Mouse (Mus musculus) liver, embryonic 11.5 days (tissue): ENCODE data around the gene Zfp583. TPM values are rescaled to one million over a fixed set of nuclear protein-coding genes. Genes with fewer than 3 reads are reported as not detected.
"Not testable (repeated sequence)": the region's sequence is repeated elsewhere in the genome, so short reads cannot be mapped to it uniquely, and the experiment has no call there.

Source experiments
- ATAC-seq: fragments of 200-750 bp; cut with Nextera tagmentation; replicated peaks from 2 replicates; pipeline ENCODE4 v1.8.0; 2017; ENCODE audit warnings: moderate number of reproducible peaks, mild to moderate bottlenecking, moderate TSS enrichment, moderate library complexity; ENCODE audit not compliant: low FRiP score
- DNase-seq: peaks from one replicate; pipeline ENCODE4 v3.0.0-alpha.2; 2017; ENCODE audit warnings: low spot score
- H3K27ac ChIP-seq: fragments of 300-500 bp; sonication (generic); 2 replicates; pipeline ENCODE4 v1.5.1; 2014; ENCODE audit warnings: mild to moderate bottlenecking, low read depth, low read length, control low read depth
- H3K27me3 ChIP-seq: fragments of 300-500 bp; sonication (generic); replicated peaks from 2 replicates; pipeline ENCODE4 v1.6.1; 2014; ENCODE audit warnings: low read length, mixed read lengths; ENCODE audit not compliant: control insufficient read depth, insufficient read depth
- H3K36me3 ChIP-seq: fragments of 300-500 bp; sonication (generic); 2 replicates; pipeline ENCODE4 v1.6.1; 2014; ENCODE audit warnings: mild to moderate bottlenecking, low read length, moderate library complexity, mixed read lengths; ENCODE audit not compliant: control insufficient read depth, insufficient read depth
- H3K4me1 ChIP-seq: fragments of 300-500 bp; sonication (generic); replicated peaks from 2 replicates; pipeline ENCODE4 v1.6.1; 2014; ENCODE audit warnings: low read length, mixed read lengths; ENCODE audit not compliant: control insufficient read depth, insufficient read depth
- H3K4me2 ChIP-seq: fragments of 300-500 bp; sonication (generic); 2 replicates; pipeline ENCODE4 v1.6.1; 2014; ENCODE audit warnings: mild to moderate bottlenecking, control low read depth, moderate library complexity
- H3K4me3 ChIP-seq: fragments of 300-500 bp; sonication (generic); 2 replicates; pipeline ENCODE4 v1.5.1; 2014; ENCODE audit warnings: low read depth, low read length, control low read depth
- H3K9ac ChIP-seq: fragments of 300-500 bp; sonication (generic); 2 replicates; pipeline ENCODE4 v1.6.1; 2014; ENCODE audit warnings: low read depth, low read length, control low read depth
- H3K9me3 ChIP-seq: fragments of 300-500 bp; sonication (generic); 2 replicates; pipeline ENCODE4 v1.6.1; 2016; ENCODE audit warnings: low read length, inconsistent platforms, mixed read lengths; ENCODE audit not compliant: control insufficient read depth
- WGBS: fragments of 180-500 bp; shearing (Covaris S2); extraction: QIAGEN DNeasy Blood & Tissue Kit; methylation state at CpG from one replicate; pipeline ENCODE4 v1.1.7; 2014; 5-methylcytosine and 5-hydroxymethylcytosine counted together
- polyA plus RNA-seq: library from polyadenylated mRNA; unstranded; fragments of >200 nt; fragmentation: Nextera tagmentation; extraction: Ambion mirVana; gene quantifications from 2 replicates; pipeline ENCODE4 v1.2.1, GENCODE M21; 2014

The Zfp583 gene
- polyA plus RNA-seq, 1 experiment from 2014 or later, result 3.8 TPM

GRCm38 (mm10) chr7:6330458-6331232, 440 bp downstream of the Zfp583 start:
- DNase-seq, result no peak
- Histone ChIP-seq H3K9ac (peak overlapping the region; percentile 88), H3K4me1 (peaks cover 6% of the 10 kb centered on the region; the same call in 1 of the 2 replicates), H3K36me3 (0 out of 2 replicates have a peak, but pooled peaks cover 2% of the 10 kb centered on the region), H3K27me3 (no peaks in the 10 kb centered on the region), H3K9me3 (no peaks in the 10 kb centered on the region), H3K4me3 (peak overlapping the region; percentile 70), H3K27ac (peak overlapping the region; percentile 69), H3K4me2 (peak overlapping the region; percentile 84)
- peak; percentile 76 for ATAC-seq
- 16% methylated on average over 23 of the region's 23 CpGs for WGBS

GRCm38 (mm10) chr7:6300796-6301195, 30.3 kb downstream of the Zfp583 start:
- ATAC-seq, H3K4me2 ChIP-seq, H3K4me1 ChIP-seq, H3K9ac ChIP-seq, DNase-seq, H3K27ac ChIP-seq, H3K9me3 ChIP-seq, H3K27me3 ChIP-seq, H3K36me3 ChIP-seq, H3K4me3 ChIP-seq: not testable (repeated sequence)
- 74% methylated on average over 11 of the region's 11 CpGs for WGBS

GRCm38 (mm10) chr7:6291121-6291520, 40.0 kb downstream of the Zfp583 start:
- ATAC-seq, H3K36me3 ChIP-seq, H3K9ac ChIP-seq, DNase-seq, H3K4me3 ChIP-seq, H3K27ac ChIP-seq, H3K27me3 ChIP-seq, H3K9me3 ChIP-seq, H3K4me2 ChIP-seq: not testable (repeated sequence)
- peaks cover 14% of the 10 kb centered on the region; the same call in 1 of the 2 replicates for H3K4me1 ChIP-seq
- 94% methylated on average over 5 of the region's 6 CpGs for WGBS

- Histone ChIP-seq H3K27ac (peak overlapping the region; percentile 73; the same call in 1 of the 2 replicates), H3K9me3 (no peaks in the 10 kb centered on the region), H3K27me3 (no peaks in the 10 kb centered on the region), H3K4me1 (peaks cover 22% of the 10 kb centered on the region), H3K36me3 (peaks cover 2% of the 10 kb centered on the region; the same call in 1 of the 2 replicates), H3K4me3 (peak overlapping the region; percentile 62), H3K4me2 (peak overlapping the region; percentile 83), H3K9ac (peak overlapping the region; percentile 71)
- WGBS, result 30% methylated on average over 14 of the region's 15 CpGs
- DNase-seq, result no peak
- peak; percentile 65 for ATAC-seq
Observed at GRCm38 (mm10) chr7:6286921-6287531, 44.1 kb downstream of the Zfp583 start.

GRCm38 (mm10) chr7:6285842-6286705, 45.0 kb downstream of the Zfp583 start, which contains the start of gene Zfp667:
Zfp667 (plus strand) TSS chr7:6286579.
- H3K4me1 ChIP-seq, result peaks cover 22% of the 10 kb centered on the region
- ATAC-seq (peak; percentile 85), DNase-seq (peak; percentile 97)
- WGBS, result 3% methylated on average over 50 of the region's 50 CpGs
- H3K27ac ChIP-seq, result peak within 1 kb of the TSS; percentile 73
- peaks cover 2% of the 10 kb centered on the region; the same call in 1 of the 2 replicates for H3K36me3 ChIP-seq
- no peaks in the 10 kb centered on the region for H3K9me3 ChIP-seq
- H3K4me3 ChIP-seq, result peak within 1 kb of the TSS; percentile 62
- no peaks in the 10 kb centered on the region for H3K27me3 ChIP-seq
- peak within 1 kb of the TSS; percentile 83 for H3K4me2 ChIP-seq
- H3K9ac ChIP-seq, result peak within 1 kb of the TSS; percentile 71

GRCm38 (mm10) chr7:6285366-6285765, 45.7 kb downstream of the Zfp583 start:
- Histone ChIP-seq H3K9me3 (no peaks in the 10 kb centered on the region), H3K9ac (peak overlapping the region; percentile 71; the same call in 1 of the 2 replicates), H3K27ac (peak overlapping the region; percentile 73; the same call in 1 of the 2 replicates), H3K4me1 (peaks cover 22% of the 10 kb centered on the region), H3K36me3 (peaks cover under 1% of the 10 kb centered on the region; the same call in 1 of the 2 replicates), H3K4me2 (peak overlapping the region; percentile 83), H3K27me3 (no peaks in the 10 kb centered on the region), H3K4me3 (no peak overlapping the region)
- ATAC-seq (no peak), DNase-seq (no peak)
- WGBS, result 78% methylated on average over 6 of the region's 6 CpGs

- whole genome bisulfite sequencing, result 83% methylated on average over 4 of the region's 4 CpGs
- no peak overlapping the region for H3K4me2 ChIP-seq
Observed at GRCm38 (mm10) chr7:6284442-6285012, 46.6 kb downstream of the Zfp583 start.

More at GRCm38 (mm10) chr7:6284442-6285012, 46.6 kb downstream of the Zfp583 start:
- DNase-seq (no peak), ATAC-seq (no peak)
- Histone ChIP-seq H3K4me3 (no peak overlapping the region), H3K9me3 (no peaks in the 10 kb centered on the region), H3K9ac (no peak overlapping the region), H3K27me3 (no peaks in the 10 kb centered on the region), H3K4me1 (peaks cover 22% of the 10 kb centered on the region), H3K27ac (no peak overlapping the region), H3K36me3 (no peaks in the 10 kb centered on the region)
